Mouse (Mus musculus): Measurements from ENCODE around the gene Chit1. TPM values are rescaled to one million over a fixed set of nuclear protein-coding genes. Genes with fewer than 3 reads are reported as not detected.

Gene Chit1
- total and polyA plus RNA-seq, 3 experiments = not detected

- TF ChIP-seq POLR2AphosphoS5 (IDR thresholded peaks at IDR 0.05; ENCODE audit: borderline replicate concordance, low read depth, low read length) (no peak), SMC3 (IDR thresholded peaks at IDR 0.05; ENCODE audit: low read depth, low read length) (no peak)
Observed at GRCm38 (mm10) chr1:134198197-134198995, 87.4 kb downstream of the Chit1 start (continued).

GRCm38 (mm10) chr1:134200481-134200880 is 89.4 kb downstream of the Chit1 start:
- no peak overlapping the region for H3K27ac ChIP-seq (ENCODE audit: control insufficient read depth, low read depth, low read length)
- no peaks in the 10 kb centered on the region for H3K79me2 ChIP-seq (ENCODE audit: control insufficient read depth, insufficient read depth, low read length, poor library complexity)
- H3K4me1 ChIP-seq (ENCODE audit: control insufficient read depth in 1 of 2, insufficient read depth in 2 of 2, low read length in 2 of 2) = peaks cover 0 to 13% of the 10 kb centered on the region in 2 experiments; a peak in 2 of 4 replicates
- no peaks in the 10 kb centered on the region for H3K9me3 ChIP-seq (replicated peaks; ENCODE audit: insufficient read depth, low read length)
- H3K36me3 ChIP-seq (ENCODE audit: control insufficient read depth in 1 of 2, insufficient read depth in 2 of 2, low read length in 2 of 2) = peaks cover 0 to 7% of the 10 kb centered on the region in 2 experiments; a peak in 2 of 4 replicates
- no peak for TF ChIP-seq ZC3H11A (IDR thresholded peaks at IDR 0.05; ENCODE audit: low read depth, low read length)
- TF ChIP-seq SIN3A (IDR thresholded peaks at IDR 0.05; ENCODE audit: low read length) = no peak
- no peak for TF ChIP-seq TAL1 (IDR thresholded peaks at IDR 0.05; ENCODE audit: low read length)
- no peak for TF ChIP-seq NRF1 (IDR thresholded peaks at IDR 0.05; ENCODE audit: insufficient read depth, low read depth, low read length, poor library complexity, severe bottlenecking)
- no peak for TF ChIP-seq E2F4 (IDR thresholded peaks at IDR 0.05; ENCODE audit: borderline replicate concordance, low read depth, low read length)
- TF ChIP-seq GABPA (IDR thresholded peaks at IDR 0.05; ENCODE audit: low read depth, low read length) = no peak
- no peak for TF ChIP-seq TCF12 (IDR thresholded peaks at IDR 0.05; ENCODE audit: low read depth, low read length)
- TF ChIP-seq CHD2 (IDR thresholded peaks at IDR 0.05; ENCODE audit: low read length) = no peak
- TF ChIP-seq NELFE (IDR thresholded peaks at IDR 0.05; ENCODE audit: low read depth, low read length) = no peak
- no peak for TF ChIP-seq ELF1 (IDR thresholded peaks at IDR 0.05; ENCODE audit: low read depth, low read length)
- TF ChIP-seq BHLHE40 (IDR thresholded peaks at IDR 0.05; ENCODE audit: borderline replicate concordance, low read depth, low read length) = no peak
- TF ChIP-seq MXI1 (IDR thresholded peaks at IDR 0.05; ENCODE audit: low read depth, low read length) = no peak
- no peak for TF ChIP-seq MAX (IDR thresholded peaks at IDR 0.05; ENCODE audit: low read length)
- TF ChIP-seq TBP (IDR thresholded peaks at IDR 0.05; ENCODE audit: low read depth, low read length) = no peak
- no peak for TF ChIP-seq EP300 (IDR thresholded peaks at IDR 0.05; ENCODE audit: low read depth in 1 of 2, low read length in 2 of 2)
- no peak for TF ChIP-seq ETS1 (IDR thresholded peaks at IDR 0.05; ENCODE audit: low read depth, low read length)
- no peak for TF ChIP-seq RAD21 (IDR thresholded peaks at IDR 0.05; ENCODE audit: low read depth, low read length)
- TF ChIP-seq KAT2A (conservative IDR thresholded peaks at IDR 0.05; ENCODE audit: low read depth, low read length) = no peak
- no peak for TF ChIP-seq HCFC1 (IDR thresholded peaks at IDR 0.05; ENCODE audit: low read depth, low read length)
- TF ChIP-seq ZKSCAN1 (IDR thresholded peaks at IDR 0.05; ENCODE audit: low read depth, low read length) = no peak
- no peak for DNase-seq (ENCODE audit: low read depth, low spot score)
- H3K9ac ChIP-seq (ENCODE audit: control insufficient read depth, low read depth, low read length, poor library complexity, severe bottlenecking) = no peak overlapping the region
- no peaks in the 10 kb centered on the region for H3K27me3 ChIP-seq (ENCODE audit: control insufficient read depth in 1 of 2, insufficient read depth in 2 of 2, low read length in 2 of 2)
- H3K4me3 ChIP-seq (ENCODE audit: control insufficient read depth in 1 of 2, insufficient read depth in 1 of 2, low read depth in 2 of 2, low read length in 2 of 2) = no peak overlapping the region

Other genes starting within 250 kb of the Chit1 start
- gene Optc, start 203.2 kb upstream of the Chit1 start, total RNA-seq (2012; rRNA removed) = 0.23 and 0.27 TPM in 2 replicates
- gene Optc, start 203.2 kb upstream of the Chit1 start, polyA plus RNA-seq (2012; ENCODE audit: insufficient read depth in 1 of 2, insufficient read length in 2 of 2, low read depth in 1 of 2, low replicate concordance in 2 of 2, missing spikeins in 1 of 2) = under 1 TPM in 1 of 2 experiments, not detected in 1; 0.53 TPM
- gene Prelp, start 189.8 kb upstream of the Chit1 start, total RNA-seq (2012; rRNA removed) = not detected in 2 replicates
- not detected for gene Prelp, start 189.8 kb upstream of the Chit1 start, polyA plus RNA-seq (2012; ENCODE audit: insufficient read depth in 1 of 2, insufficient read length in 2 of 2, low read depth in 1 of 2, low replicate concordance in 2 of 2, missing spikeins in 1 of 2)
- gene Fmod, start 74.0 kb upstream of the Chit1 start, total RNA-seq (2012; rRNA removed) = not detected in 2 replicates
- not detected for gene Fmod, start 74.0 kb upstream of the Chit1 start, polyA plus RNA-seq (2012; ENCODE audit: insufficient read depth in 1 of 2, insufficient read length in 2 of 2, low read depth in 1 of 2, low replicate concordance in 2 of 2, missing spikeins in 1 of 2)
- gene Btg2, start 32.1 kb upstream of the Chit1 start, total RNA-seq (2012; rRNA removed) = 2.1 and 2.7 TPM in 2 replicates
- gene Btg2, start 32.1 kb upstream of the Chit1 start, polyA plus RNA-seq (2012; ENCODE audit: insufficient read depth in 1 of 2, insufficient read length in 2 of 2, low read depth in 1 of 2, low replicate concordance in 2 of 2, missing spikeins in 1 of 2) = 1 to 10 TPM in 1 of 2 experiments, not detected in 1; 3.6 TPM
- not detected in 2 replicates for gene Chil1, start 70.9 kb downstream of the Chit1 start, total RNA-seq (2012; rRNA removed)
- not detected for gene Chil1, start 70.9 kb downstream of the Chit1 start, polyA plus RNA-seq (2012; ENCODE audit: insufficient read depth in 1 of 2, insufficient read length in 2 of 2, low read depth in 1 of 2, low replicate concordance in 2 of 2, missing spikeins in 1 of 2)
- gene Mybph, start 82.2 kb downstream of the Chit1 start, total RNA-seq (2012; rRNA removed) = not detected in 2 replicates
- not detected for gene Mybph, start 82.2 kb downstream of the Chit1 start, polyA plus RNA-seq (2012; ENCODE audit: insufficient read depth in 1 of 2, insufficient read length in 2 of 2, low read depth in 1 of 2, low replicate concordance in 2 of 2, missing spikeins in 1 of 2)
- 0.03 TPM in 1 of 2 replicates, not detected in the other for gene Adora1, start 124.2 kb downstream of the Chit1 start, total RNA-seq (2012; rRNA removed)
- gene Adora1, start 124.2 kb downstream of the Chit1 start, polyA plus RNA-seq (2012; ENCODE audit: insufficient read depth in 1 of 2, insufficient read length in 2 of 2, low read depth in 1 of 2, low replicate concordance in 2 of 2, missing spikeins in 1 of 2) = not detected
- not detected in 2 replicates for gene Myog, start 178.7 kb downstream of the Chit1 start, total RNA-seq (2012; rRNA removed)
- gene Myog, start 178.7 kb downstream of the Chit1 start, polyA plus RNA-seq (2012; ENCODE audit: insufficient read depth in 1 of 2, insufficient read length in 2 of 2, low read depth in 1 of 2, low replicate concordance in 2 of 2, missing spikeins in 1 of 2) = not detected
- not detected in 2 replicates for gene Ppfia4, start 221.7 kb downstream of the Chit1 start, total RNA-seq (2012; rRNA removed)
- gene Ppfia4, start 221.7 kb downstream of the Chit1 start, polyA plus RNA-seq (2012; ENCODE audit: insufficient read depth in 1 of 2, insufficient read length in 2 of 2, low read depth in 1 of 2, low replicate concordance in 2 of 2, missing spikeins in 1 of 2) = under 1 TPM in 1 of 2 experiments, not detected in 1; 0.11 TPM

Data from MEL (cell line).